Mouse (Mus musculus) brain, embryonic 14.5 days (tissue): Measurements from ENCODE around the gene Wsb2. TPM values are rescaled to one million over a fixed set of nuclear protein-coding genes. Genes with fewer than 3 reads are reported as not detected.
"Not testable (repeated sequence)": the region's sequence is repeated elsewhere in the genome, so short reads cannot be mapped to it uniquely, and the experiment has no call there.

Experiments used
- DNase-seq: peaks from one replicate; pipeline ENCODE4 v3.0.0-alpha.2; 2011; ENCODE audit warnings: low read depth
- CTCF ChIP-seq: fragments of 200-500 bp; IDR thresholded peaks from 2 replicates; pipeline ENCODE4 v1.5.1; 2012; ENCODE audit warnings: inconsistent platforms, mild to moderate bottlenecking, moderate library complexity, borderline replicate concordance; ENCODE audit not compliant: insufficient read depth, insufficient read length; ENCODE audit errors: extremely low read depth
- POLR2A ChIP-seq: fragments of 200-500 bp; IDR thresholded peaks from 2 replicates; pipeline ENCODE4 v1.6.1; 2012; ENCODE audit warnings: mild to moderate bottlenecking, inconsistent platforms, borderline replicate concordance; ENCODE audit not compliant: poor library complexity, insufficient read depth, insufficient read length, severe bottlenecking; ENCODE audit errors: extremely low read depth
- polyA plus RNA-seq: library from polyadenylated mRNA; depleted of rRNA; stranded (reverse); fragments of >200 nt; gene quantifications from 2 replicates; pipeline ENCODE4 v1.2.3, GENCODE M21; 2012

Gene Wsb2
- polyA plus RNA-seq, 1 experiment = 256 TPM

DNA sequence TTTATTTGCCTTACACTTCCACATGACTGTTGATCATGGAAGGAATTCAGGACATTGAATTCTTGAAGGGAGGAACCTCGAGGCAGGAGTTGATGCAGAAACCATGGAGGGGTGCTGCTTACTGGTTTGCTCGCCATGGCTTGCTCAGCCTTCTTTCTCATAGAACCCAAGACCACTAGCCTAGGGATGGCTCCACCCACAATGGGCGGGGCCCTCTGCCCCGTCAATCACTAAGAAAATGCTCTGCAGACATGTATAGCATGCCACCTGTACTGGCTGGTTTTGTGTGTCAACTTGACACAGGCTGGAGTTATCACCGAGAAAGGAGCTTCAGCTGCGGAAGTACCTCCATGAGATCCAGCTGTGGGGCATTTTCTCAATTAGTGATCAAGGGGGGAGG lies 17.0 kb upstream of the Wsb2 start:
- TF ChIP-seq CTCF = no peak
- no peak for TF ChIP-seq POLR2A

DNA sequence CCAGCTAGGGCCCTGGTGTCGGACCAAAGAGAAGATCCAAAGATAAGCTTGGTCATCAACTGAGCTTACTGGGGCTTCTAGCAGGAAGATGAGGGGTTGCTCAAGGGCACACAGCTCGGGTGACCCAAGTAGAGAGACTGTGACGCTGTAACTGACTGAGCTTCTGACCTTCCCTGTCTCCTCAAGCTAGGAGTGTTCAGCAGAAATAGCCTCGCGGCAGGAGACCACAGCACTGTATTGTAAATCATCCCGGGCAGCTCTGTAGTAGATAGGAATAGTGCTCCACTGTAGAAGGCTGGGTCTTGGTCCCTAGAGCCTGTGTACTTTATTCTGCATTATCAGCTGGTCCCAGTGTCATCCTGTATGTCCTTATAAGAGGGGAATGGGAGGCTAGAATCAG lies 15.2 kb upstream of the Wsb2 start:
- TF ChIP-seq POLR2A = no peak
- no peak for TF ChIP-seq CTCF
- DNase-seq = no peak

More for the DNA sequence above, 17.0 kb upstream of the Wsb2 start:
- no peak for DNase-seq

DNA sequence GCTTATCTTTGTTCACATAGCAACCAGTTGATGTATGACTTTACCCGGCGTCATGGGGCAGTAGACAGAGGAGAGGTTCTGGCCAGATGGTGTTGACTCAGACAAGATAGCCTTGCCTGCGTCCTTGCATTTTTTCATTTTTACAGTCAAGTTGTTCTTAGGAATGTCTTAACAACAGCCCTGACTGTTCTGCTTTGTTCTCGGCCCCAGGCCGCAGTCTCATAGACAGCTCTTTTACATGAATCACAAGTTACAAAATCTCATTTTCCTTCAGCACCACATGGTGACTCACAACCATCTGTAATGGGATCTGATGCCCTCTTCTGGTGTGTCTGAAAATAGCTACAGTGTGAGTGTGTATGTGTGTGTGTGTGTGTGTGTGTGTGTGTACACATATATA lies 12.6 kb upstream of the Wsb2 start:
- not testable (repeated sequence) for DNase-seq

DNA sequence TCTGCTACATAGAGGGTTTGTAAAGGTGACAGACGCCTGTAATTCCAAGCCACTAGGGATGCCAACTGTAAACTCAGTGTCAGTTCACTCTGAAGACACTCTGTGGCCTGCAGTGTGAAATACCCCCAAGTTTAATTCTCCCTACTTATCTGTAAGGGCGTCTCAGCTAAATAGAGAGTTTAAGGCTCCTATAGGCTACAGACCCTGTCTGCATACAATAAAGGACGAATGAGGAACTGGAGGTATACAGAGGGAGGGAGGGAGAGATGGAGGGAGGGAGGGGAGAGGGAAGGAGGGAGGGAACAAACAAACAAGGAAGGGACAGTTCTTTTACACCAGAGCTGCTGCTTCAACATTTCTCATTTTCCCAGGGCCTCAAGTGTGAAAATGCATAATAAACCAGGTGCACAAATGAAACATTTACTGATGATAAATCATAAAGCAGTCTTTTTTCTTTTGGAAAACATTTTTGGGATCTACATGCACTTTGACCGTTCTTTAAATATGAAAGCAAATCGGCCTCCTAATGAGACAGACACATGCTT lies 11.6 kb upstream of the Wsb2 start:
- DNase-seq = no peak
- no peak for TF ChIP-seq POLR2A
- TF ChIP-seq CTCF = no peak

DNA sequence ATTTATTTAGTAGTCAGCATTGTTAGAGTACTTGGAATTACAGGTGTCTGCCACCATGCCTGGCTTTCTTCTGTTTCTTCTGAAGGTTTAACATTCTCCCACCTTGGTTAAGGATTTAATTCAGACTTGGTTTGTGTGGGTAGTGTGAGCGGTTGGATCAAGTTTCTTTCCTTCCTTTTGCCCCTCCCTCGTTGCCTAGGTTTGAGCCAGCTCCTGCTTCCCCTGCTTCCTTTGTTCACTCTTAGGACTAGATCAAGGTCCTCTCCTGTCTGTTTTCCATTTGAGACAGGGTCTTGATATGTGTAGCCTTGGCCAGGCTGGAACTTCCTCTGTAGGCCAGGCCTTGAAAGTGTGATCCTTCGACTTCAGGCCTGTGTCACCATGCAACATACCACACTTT lies 10.8 kb upstream of the Wsb2 start:
- no peak for DNase-seq
- TF ChIP-seq CTCF (no peak), POLR2A (no peak)

DNA sequence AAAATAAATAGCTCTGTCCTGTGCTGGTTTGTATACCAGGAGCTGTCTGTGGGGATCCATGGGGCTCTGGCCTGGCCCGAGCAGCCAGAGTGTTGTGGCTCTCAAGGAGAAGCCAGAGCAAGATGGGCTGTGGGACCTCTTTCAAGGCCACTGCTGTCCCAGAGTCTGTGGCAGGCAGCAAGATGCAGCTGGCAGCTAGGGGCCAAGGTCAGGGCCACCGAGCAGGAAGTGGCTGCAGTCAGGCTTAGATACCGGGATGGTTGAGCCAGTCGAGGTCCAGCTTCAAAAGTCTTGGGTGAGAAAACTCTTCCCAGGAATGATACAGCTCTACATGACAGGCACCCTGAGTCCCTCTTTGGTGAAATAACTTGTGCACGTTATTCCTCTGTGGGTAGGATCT lies 10.1 kb upstream of the Wsb2 start:
- no peak for TF ChIP-seq POLR2A
- no peak for DNase-seq

DNA sequence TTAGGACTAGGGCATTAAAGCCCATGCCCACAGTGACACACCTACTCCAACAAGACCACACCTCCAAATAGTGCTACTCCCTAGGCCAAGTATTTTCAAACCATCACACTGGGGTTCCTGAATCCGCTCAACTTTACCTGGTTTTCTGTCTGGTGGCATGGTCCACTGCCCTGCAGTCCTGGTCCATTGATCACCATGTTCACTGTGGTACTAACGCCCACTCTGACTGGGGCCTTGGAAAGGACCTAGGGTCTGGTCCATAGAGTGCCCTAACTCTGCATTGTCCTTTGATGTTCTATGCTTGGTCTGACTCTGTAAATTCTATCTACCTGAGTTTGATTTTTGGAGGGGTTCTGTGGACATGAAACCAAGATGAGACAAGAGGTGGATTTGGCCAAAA lies 9.3 kb upstream of the Wsb2 start:
- TF ChIP-seq POLR2A (no peak), CTCF (no peak)
- DNase-seq = no peak

DNA sequence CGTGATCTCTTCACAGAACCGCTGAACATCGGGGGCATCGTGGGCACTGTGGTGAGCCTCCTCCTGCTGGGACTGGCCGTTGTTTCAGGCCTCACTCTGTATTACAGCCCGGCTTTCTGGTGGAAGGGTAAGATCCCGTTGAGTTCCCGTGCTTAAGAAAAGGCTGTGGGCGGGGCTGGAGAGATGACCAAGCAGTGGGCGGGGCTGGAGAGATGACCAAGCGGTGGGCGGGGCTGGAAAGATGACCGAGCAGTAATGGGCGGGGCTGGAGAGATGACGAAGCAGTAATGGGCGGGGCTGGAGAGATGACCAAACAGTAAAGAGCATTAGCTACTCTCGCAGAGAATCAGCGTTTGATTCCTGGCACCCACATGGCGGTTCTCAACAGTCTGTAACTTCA lies 8.8 kb upstream of the Wsb2 start:
- peak; percentile 75 for DNase-seq
- TF ChIP-seq POLR2A (no peak), CTCF (no peak)

DNA sequence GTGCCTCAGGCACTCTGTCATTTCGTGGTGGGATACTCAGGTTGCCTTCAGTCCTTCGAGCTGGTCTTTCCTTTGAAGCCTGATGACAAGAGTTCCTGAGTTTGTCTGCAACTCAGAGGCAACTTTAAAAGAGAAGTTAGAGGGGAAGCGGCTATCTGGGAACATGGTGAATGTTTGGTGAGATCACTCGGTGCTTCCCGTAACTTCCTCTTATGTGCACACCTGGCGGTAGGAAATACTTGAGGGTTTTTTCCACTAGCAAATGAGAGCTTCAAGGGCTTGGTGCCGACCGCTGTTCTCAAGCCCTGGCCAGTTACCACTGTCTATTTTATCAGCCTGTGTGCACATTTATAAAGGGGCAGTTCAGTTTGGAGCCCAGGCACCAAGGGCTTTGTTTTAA lies 3.0 kb upstream of the Wsb2 start:
- TF ChIP-seq POLR2A (no peak), CTCF (no peak)
- no peak for DNase-seq

DNA sequence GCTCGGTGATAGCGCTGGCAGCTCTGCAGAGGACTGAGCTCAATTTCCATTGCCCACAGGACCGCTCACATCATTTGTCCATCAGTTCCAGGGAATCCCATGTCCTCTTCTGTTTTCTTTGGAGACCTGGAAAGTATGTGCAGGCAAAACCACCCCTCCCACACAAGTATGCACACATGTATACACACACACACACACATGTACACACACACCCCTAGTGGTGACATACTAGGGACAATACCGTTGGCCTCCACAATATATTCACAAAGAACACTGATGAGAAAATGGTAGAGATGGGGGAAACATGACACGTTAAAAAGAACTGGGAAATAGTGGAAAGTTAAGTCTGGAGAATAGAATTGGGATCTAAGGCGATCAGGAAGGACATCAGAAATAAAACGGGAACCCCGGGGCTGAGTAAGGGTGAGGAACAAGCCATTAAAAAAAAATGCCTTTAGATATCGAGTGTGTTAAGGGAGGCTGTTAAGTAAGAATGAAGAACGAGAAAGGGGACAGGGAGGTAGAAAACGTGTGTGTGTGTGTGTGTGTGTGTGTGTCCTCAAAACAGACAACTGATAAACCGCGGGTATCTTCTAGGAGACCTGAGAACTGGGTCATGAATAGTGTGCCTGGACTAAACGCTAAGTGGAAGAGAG lies 1.3 kb upstream of the Wsb2 start:
- TF ChIP-seq POLR2A (no peak), CTCF (no peak)
- DNase-seq = no peak

DNA sequence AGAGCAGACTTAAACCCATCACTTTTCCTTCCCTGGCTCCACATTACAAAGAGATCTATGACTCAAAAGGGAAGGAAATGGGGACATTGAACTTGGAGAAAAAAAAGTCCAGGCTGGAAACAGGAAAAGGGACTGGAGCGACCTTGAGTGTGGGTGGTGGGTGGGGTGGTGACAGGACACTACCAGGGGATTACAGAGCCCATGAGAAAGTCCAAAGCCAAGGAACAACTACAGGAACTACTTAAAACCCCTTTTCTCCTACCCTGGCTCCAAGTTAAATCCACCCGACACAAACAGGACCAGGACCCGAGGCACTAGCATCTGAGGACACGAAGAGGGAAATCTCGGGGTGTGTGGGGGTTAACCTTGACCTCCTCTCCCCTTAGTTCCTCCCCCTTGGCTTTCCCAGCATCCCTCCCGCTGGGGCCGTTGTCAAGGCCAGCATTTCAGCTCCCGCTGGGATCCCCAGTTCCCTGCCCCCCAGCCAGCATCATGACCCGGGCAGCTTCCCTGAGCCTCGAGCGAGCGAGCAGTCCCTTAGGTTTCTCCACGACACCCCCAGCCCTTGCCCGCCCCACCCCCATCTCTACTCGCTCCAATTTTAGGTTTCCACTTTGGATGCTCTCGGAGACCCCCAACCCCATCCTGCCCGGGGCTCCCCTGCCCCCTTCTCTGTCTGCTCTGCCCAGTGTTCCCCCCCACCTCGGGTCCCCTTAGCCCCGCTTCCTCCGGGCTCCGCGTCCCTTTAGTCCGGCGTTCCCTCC lies 557 bp upstream of the Wsb2 start:
- TF ChIP-seq CTCF (no peak), POLR2A (no peak)
- DNase-seq = peak; percentile 51

DNA sequence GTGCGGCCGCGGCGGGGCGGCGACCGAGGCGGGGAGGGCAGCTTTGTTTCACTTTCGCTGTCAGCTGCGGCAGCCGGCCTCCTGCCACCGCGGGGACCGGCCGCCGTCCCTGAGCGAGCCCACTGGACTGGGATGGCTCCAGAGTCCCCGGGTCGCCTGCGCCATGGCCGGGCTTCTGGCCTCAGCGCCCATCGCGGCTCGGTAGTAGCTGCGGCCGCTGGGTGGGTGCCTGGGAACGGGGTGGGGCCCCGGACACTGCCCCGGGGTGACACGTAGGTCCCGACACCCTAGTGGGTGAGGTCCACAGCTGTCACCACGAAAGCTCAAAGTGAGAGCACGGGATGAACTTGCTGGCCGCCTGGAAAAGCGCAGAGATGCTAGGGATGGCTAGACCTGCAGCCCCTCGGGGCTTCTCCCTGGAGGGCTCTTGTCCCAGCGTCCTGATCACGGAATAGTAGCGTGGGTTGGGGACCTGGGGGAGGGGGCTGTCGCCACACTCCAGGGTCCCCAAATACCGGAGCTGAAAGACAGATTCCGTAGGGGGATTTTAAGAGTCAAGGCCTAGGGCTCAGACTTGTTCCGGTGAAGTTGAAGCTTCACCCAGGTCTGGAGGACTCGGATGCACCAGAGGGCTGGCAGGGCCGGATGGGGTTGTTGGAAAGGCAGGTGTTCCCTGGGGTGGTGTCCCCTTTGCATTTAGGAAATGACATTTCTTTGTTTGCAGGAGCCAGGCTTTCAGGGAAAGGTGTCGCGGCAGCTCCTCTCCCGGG lies 559 bp downstream of the Wsb2 start:
- TF ChIP-seq CTCF (no peak), POLR2A (no peak)
- DNase-seq = peak; percentile 39

DNA sequence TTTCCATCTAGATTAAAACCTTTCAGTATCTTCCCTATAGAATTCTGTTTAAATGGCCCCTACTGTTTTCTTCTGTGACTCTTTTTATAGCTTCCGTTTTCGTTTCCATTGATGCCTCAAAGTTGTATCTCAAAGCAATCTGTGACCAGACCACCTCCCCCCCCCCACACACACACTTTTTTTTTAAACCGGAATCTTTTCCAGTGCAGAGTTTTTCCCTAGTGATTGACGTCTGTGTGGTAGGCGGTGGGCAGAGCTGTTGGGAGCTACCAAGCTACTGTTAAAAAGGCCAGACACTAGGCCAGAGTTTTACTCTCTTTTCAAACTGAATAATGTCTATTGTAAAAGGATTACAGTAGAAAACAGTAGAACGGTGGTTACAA lies 1.1 kb downstream of the Wsb2 start:
- TF ChIP-seq POLR2A (no peak), CTCF (no peak)
- DNase-seq = peak; percentile 27
